Comparison of ENCODE assay signal across 8 mouse cellular contexts in the genomic region with DNA sequence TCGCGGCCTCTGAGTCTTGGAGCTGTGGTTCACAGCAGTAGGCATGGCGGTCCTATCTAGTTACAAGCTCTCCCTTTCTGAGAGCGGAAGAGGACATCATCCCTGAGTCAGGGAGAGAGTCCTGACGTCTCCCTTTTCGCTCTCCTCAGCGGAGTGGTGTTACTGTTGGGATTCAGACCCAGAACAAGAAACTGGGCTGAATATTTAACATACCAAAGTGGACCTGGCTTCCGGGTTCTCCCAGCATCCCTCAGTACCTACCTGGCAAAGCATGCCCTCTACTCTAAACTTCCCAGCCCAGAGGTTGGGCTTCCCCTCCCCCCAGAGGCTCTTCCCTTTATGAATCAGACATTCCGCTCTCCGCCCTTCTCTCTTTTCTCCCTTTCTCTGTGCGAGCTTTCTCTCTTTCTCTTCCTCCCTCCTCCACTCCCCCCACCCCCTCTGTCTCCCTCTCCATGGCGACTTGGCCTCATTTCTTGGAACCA. TPM values are rescaled to one million over a fixed set of nuclear protein-coding genes. Genes with fewer than 3 reads are reported as not detected.
A peak's percentile ranks its signal among the peaks of the same experiment; 100 is the strongest.
DNase-seq lines count a peak whose midpoint lies in the region; ATAC-seq and TF ChIP-seq lines count a peak whose summit lies in the region.

No protein-coding gene starts in this region.

- ATAC-seq in Patski = peak; percentile 25
- peak; percentile 21; the same call in 1 of the 2 replicates for ATAC-seq in forebrain, postnatal 0 days
- ATAC-seq in midbrain, embryonic 11.5 days (ENCODE audit: low FRiP score) = peak; percentile 23; the same call in 1 of the 2 replicates
- no peak for ATAC-seq in monocyte, adult 5-6 weeks (replicated peaks; ENCODE audit: insufficient number of reproducible peaks, low FRiP score, low TSS enrichment, poor library complexity, severe bottlenecking)

- 11% methylated on average over 12 of the region's 12 CpGs for WGBS in forebrain, postnatal 0 days
- WGBS in midbrain, embryonic 11.5 days = 12% methylated on average over 12 of the region's 12 CpGs

- peak overlapping the region; percentile 29 for H3K9ac ChIP-seq in forebrain, postnatal 0 days
- peak overlapping the region; percentile 54 for H3K9ac ChIP-seq in midbrain, embryonic 11.5 days (ENCODE audit: low read length)

- H3K4me2 ChIP-seq in forebrain, postnatal 0 days (ENCODE audit: low read depth) = peak overlapping the region; percentile 49
- H3K4me2 ChIP-seq in midbrain, embryonic 11.5 days = peak overlapping the region; percentile 68

- H3K9me3 ChIP-seq in forebrain, postnatal 0 days (ENCODE audit: low read length) = no peaks in the 10 kb centered on the region
- H3K9me3 ChIP-seq in midbrain, embryonic 11.5 days (ENCODE audit: control insufficient read depth, low read length) = no peaks in the 10 kb centered on the region

- no peaks in the 10 kb centered on the region for H3K27me3 ChIP-seq in Patski
- no peaks in the 10 kb centered on the region for H3K27me3 ChIP-seq in forebrain, postnatal 0 days (ENCODE audit: insufficient read depth, low read length)
- no peaks in the 10 kb centered on the region for H3K27me3 ChIP-seq in midbrain, embryonic 11.5 days (ENCODE audit: control insufficient read depth, insufficient read depth, low read length)

- in situ Hi-C loops in Patski (cut with MboI; ENCODE audit: low pct_unique_long_range_greater_than_20kb) = no loop called here

- H3K4me3 ChIP-seq in forebrain, postnatal 0 days (ENCODE audit: low read depth, low read length) = peak overlapping the region; percentile 27
- peak overlapping the region; percentile 38 for H3K4me3 ChIP-seq in midbrain, embryonic 11.5 days (ENCODE audit: low read depth, low read length)

- POLR2A ChIA-PET in Patski (lab: Charles Lee) = interaction anchor here (1.2 kb wide), 1 partner anchor 171 kb away, joined by 6 read pairs; no protein-coding TSS in a partner anchor

- H3K27ac ChIP-seq in forebrain, postnatal 0 days (ENCODE audit: low read depth, low read length) = no peak overlapping the region
- no peak overlapping the region for H3K27ac ChIP-seq in midbrain, embryonic 11.5 days (ENCODE audit: low read depth, low read length)

- peaks cover 9% of the 10 kb centered on the region; the same call in 1 of the 2 replicates for H3K4me1 ChIP-seq in forebrain, postnatal 0 days (ENCODE audit: insufficient read depth)
- H3K4me1 ChIP-seq in midbrain, embryonic 11.5 days (ENCODE audit: control insufficient read depth, insufficient read depth, low read length) = peaks cover 8% of the 10 kb centered on the region; the same call in 1 of the 2 replicates

- TF ChIP-seq CTCF in Patski (IDR thresholded peaks at IDR 0.05) = no peak
- no peak for TF ChIP-seq CTCF in forebrain, postnatal 0 days (IDR thresholded peaks at IDR 0.05; ENCODE audit: low read depth)

- CTCF ChIA-PET in Patski (lab: Charles Lee) = interaction anchor here (0.8 to 2.2 kb wide), 13 partner anchors 10 to 177 kb away, joined by 3 to 22 read pairs (median 4); no protein-coding TSS in a partner anchor

- DNase-seq in gastrocnemius, postnatal 25 days = peak; percentile 21
- DNase-seq in gastrocnemius, postnatal 14 days = no peak
- no peak for DNase-seq in Patski (ENCODE audit: low read depth, low spot score)
- peak; percentile 46 for DNase-seq in forebrain, postnatal 0 days
- peak; percentile 46 to 54 for DNase-seq in kidney, adult 8-10 months
- DNase-seq in midbrain, embryonic 11.5 days (ENCODE audit: low spot score, missing footprints) = peak; percentile 92
- DNase-seq in layer of hippocampus, postnatal 14 days (ENCODE audit: low spot score in 2 of 2) = no peak

- intact Hi-C loops in gastrocnemius, postnatal 14 days (cut with DNase I; ENCODE audit: low total_unique reads) = loop anchor here (5.0 kb wide), 1 partner anchor 157 kb away; no protein-coding TSS in a partner anchor

- H3K36me3 ChIP-seq in forebrain, postnatal 0 days (ENCODE audit: insufficient read depth) = no peaks in the 10 kb centered on the region
- no peaks in the 10 kb centered on the region for H3K36me3 ChIP-seq in midbrain, embryonic 11.5 days (ENCODE audit: control insufficient read depth, insufficient read depth, low read length)

RNA-seq across cellular contexts. Expression of gene Chrna1, which starts 5.3 kb away (rescaled TPM):
- 1 to 10 TPM; 7.6 to 9.0 TPM for total RNA-seq in gastrocnemius, postnatal 25 days (2021)
- total RNA-seq in gastrocnemius, postnatal 14 days (2021) = 10 to 100 TPM; 14.4 to 17.4 TPM
- polyA plus RNA-seq in Patski (2021) = 0.05 TPM
- 0.05 TPM in 1 of 2 replicates, not detected in the other for total RNA-seq in forebrain, postnatal 0 days (2014; rRNA removed)
- 0.08 and 0.17 TPM in 2 replicates for polyA plus RNA-seq in forebrain, postnatal 0 days (2015; fragmentation: Nextera tagmentation; extraction: Ambion mirVana)
- polyA plus RNA-seq in midbrain, embryonic 11.5 days (2014; fragmentation: Nextera tagmentation; extraction: Ambion mirVana) = 0.25 TPM in 2 replicates
- under 1 TPM; 0.16 to 0.33 TPM for total RNA-seq in layer of hippocampus, postnatal 14 days (2021)
- total RNA-seq in monocyte, adult 5-6 weeks (2017) = not detected in 3 replicates

RNA-seq across cellular contexts. Expression of gene Wipf1, which starts 55.9 kb away (rescaled TPM):
- total RNA-seq in gastrocnemius, postnatal 25 days (2021) = 10 to 100 TPM; 11.2 to 11.5 TPM
- total RNA-seq in gastrocnemius, postnatal 14 days (2021) = 10 to 100 TPM; 17.4 to 19.8 TPM
- 20.2 TPM for polyA plus RNA-seq in Patski (2021)
- total RNA-seq in forebrain, postnatal 0 days (2014; rRNA removed) = 1.8 and 2.4 TPM in 2 replicates
- polyA plus RNA-seq in forebrain, postnatal 0 days (2015; fragmentation: Nextera tagmentation; extraction: Ambion mirVana) = 2.0 and 2.1 TPM in 2 replicates
- 8.2 and 8.3 TPM in 2 replicates for polyA plus RNA-seq in midbrain, embryonic 11.5 days (2014; fragmentation: Nextera tagmentation; extraction: Ambion mirVana)
- 10 to 100 TPM; 12.0 to 12.8 TPM for total RNA-seq in layer of hippocampus, postnatal 14 days (2021)
- 52.9 to 98.6 TPM (median 54.2 TPM) in 3 replicates for total RNA-seq in monocyte, adult 5-6 weeks (2017)

Comparison
In these comparisons a context has a peak if more than half of its experiments do, and no peak if none do; other contexts are left out.
1. DNase-seq: peak in gastrocnemius, postnatal 25 days (single experiment), forebrain, postnatal 0 days (single experiment), kidney, adult 8-10 months (2 of 2) and midbrain, embryonic 11.5 days (single experiment); none in gastrocnemius, postnatal 14 days (single experiment), Patski (single experiment) and layer of hippocampus, postnatal 14 days (0 of 2).